Mouse (Mus musculus) C2C12 (cell line): ENCODE measurements at regions not wholly inside any gene's neighbourhood (a gene's known extent, or its start where the extent isn't known, plus 50 kb on each side); places are given as distances from the start of the nearest gene placed in this dataset.

Experiments
- H3K27me3 ChIP-seq: one replicate; pipeline ENCODE4 v1.6.1; 2011; ENCODE audit not compliant: control insufficient read depth, insufficient read depth, insufficient read length
- H3K36me3 ChIP-seq: one replicate; pipeline ENCODE4 v1.6.1; 2011; ENCODE audit not compliant: control insufficient read depth, insufficient read depth
- H3K4me3 ChIP-seq: one replicate; pipeline ENCODE4 v1.5.1; 2011; ENCODE audit warnings: mild to moderate bottlenecking, control low read depth; ENCODE audit not compliant: poor library complexity, insufficient read depth, severe bottlenecking
- H3K79me2 ChIP-seq: one replicate; pipeline ENCODE4 v1.6.1; 2011; ENCODE audit not compliant: control insufficient read depth, insufficient read depth
- H3K79me3 ChIP-seq: one replicate; pipeline ENCODE4 v1.6.1; 2011; ENCODE audit warnings: low read depth, control low read depth
- H3ac ChIP-seq: one replicate; pipeline ENCODE3; 2011; ENCODE audit warnings: low read depth; ENCODE audit not compliant: control insufficient read depth, insufficient read length
- CEBPB ChIP-seq: IDR thresholded peaks from one replicate; pipeline ENCODE4 v1.6.1; 2011; ENCODE audit warnings: low read depth, mild to moderate bottlenecking, control low read depth, moderate library complexity
- CTCF ChIP-seq: IDR thresholded peaks from one replicate; pipeline ENCODE4 v1.5.1; 2011; ENCODE audit not compliant: control insufficient read depth, insufficient read depth, insufficient read length
- FOSL1 ChIP-seq: IDR thresholded peaks from one replicate; pipeline ENCODE4 v1.8.0; 2011; ENCODE audit warnings: mild to moderate bottlenecking, low read length; ENCODE audit not compliant: poor library complexity, insufficient read depth, severe bottlenecking
- MAX ChIP-seq: IDR thresholded peaks from one replicate; pipeline ENCODE4 v1.6.1; 2011; ENCODE audit warnings: mild to moderate bottlenecking, control low read depth
- MYOD1 ChIP-seq: IDR thresholded peaks from one replicate; pipeline ENCODE4 v1.6.1; 2011; ENCODE audit warnings: low read depth; ENCODE audit not compliant: control insufficient read depth, insufficient read length
- MYOG ChIP-seq: IDR thresholded peaks from one replicate; pipeline ENCODE4 v1.6.1; 2011; ENCODE audit not compliant: control insufficient read depth, insufficient read length; ENCODE audit errors: extremely low read depth
- USF1 ChIP-seq: IDR thresholded peaks from one replicate; pipeline ENCODE4 v1.6.1; 2011; ENCODE audit warnings: low read depth, mild to moderate bottlenecking, control low read depth, moderate library complexity

DNA sequence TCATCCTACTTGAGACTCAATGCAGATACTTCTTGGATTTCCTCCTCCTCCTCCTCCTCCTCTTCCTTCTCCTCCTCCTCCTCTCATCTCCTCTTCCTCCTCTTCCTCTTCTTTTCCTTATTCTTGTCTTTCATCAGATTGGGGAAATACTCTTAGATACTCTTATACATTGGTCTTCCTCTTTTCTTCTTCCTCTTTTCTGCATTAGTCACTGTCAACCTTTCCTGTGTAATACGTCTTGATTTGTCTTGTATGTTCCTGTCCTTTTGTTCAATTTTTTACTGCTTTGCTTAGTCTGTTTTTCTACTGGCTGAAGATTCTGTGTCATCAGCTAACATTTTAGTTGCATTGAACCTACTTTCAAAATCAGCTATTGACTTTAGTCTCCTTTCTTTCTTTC, 279.5 kb downstream of the Bcl11a start:
- no peaks in the 10 kb centered on the region for H3K27me3 ChIP-seq
- H3K79me2 ChIP-seq: no peaks in the 10 kb centered on the region
- no peaks in the 10 kb centered on the region for H3K79me3 ChIP-seq
- H3K36me3 ChIP-seq: no peaks in the 10 kb centered on the region
- no peak overlapping the region for H3ac ChIP-seq
- no peak overlapping the region for H3K4me3 ChIP-seq
- TF ChIP-seq USF1 (no peak), MYOD1 (no peak)

DNA sequence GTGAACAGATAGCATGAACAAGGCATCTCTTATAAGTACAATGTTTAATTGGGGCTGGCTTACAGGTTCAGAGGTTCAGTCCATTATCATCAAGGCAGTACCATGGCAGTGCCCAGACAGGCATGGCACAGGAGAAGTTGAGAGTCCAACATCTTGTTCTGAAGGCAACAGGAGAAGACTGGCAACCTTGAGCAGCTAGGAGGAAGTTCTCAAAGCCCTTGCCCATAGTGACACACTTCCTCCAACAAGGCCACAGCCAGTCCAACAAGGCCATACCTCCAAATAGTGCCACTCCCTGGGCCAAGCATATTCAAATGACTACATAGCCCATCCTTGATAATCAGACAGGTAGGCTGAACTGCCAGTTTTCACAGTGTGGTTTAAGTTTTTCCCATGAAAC, 281.2 kb downstream of the Bcl11a start:
- H3K79me3 ChIP-seq: no peaks in the 10 kb centered on the region

DNA sequence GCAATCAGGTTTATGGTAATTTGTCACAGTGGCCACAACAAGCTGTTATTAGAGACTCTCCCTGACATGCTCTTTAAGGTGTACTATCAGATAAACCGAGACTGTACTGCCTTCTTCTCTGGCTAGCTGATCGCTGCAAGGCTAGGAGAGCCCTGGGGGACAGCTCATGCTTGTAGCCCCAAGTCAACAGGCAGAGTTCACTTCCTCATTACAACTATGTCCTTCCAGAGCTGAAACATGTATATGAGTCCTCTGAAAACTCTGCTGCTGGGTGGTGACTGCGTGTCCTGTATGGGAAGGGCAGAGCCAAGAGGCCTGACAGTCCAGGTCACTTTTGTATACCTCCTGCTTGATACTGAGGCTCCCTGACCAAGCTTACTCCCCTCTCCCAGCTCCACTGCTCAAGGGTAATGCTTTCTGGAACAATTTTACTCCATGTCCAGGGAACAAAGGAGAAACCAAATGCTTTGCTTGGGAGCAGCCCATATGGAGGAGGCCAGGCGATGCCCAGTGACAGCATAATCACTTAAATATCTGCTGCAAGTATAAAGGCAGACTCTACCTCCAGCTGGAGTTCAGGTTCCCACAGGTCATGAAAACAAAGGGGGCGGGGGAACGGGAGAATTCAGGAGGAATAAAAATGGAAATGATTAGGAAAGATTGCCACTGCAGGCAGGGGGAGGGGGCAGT, 284.3 kb downstream of the Bcl11a start:
- no peaks in the 10 kb centered on the region for H3K79me2 ChIP-seq
- no peak overlapping the region for H3K4me3 ChIP-seq
- TF ChIP-seq CTCF (no peak), MYOD1 (no peak), MAX (no peak), FOSL1 (no peak), USF1 (no peak)
- H3ac ChIP-seq: no peak overlapping the region
- H3K79me3 ChIP-seq: no peaks in the 10 kb centered on the region
- H3K27me3 ChIP-seq: no peaks in the 10 kb centered on the region
- no peaks in the 10 kb centered on the region for H3K36me3 ChIP-seq

More for the DNA sequence above, 281.2 kb downstream of the Bcl11a start:
- Histone ChIP-seq H3K36me3 (no peaks in the 10 kb centered on the region), H3K27me3 (no peaks in the 10 kb centered on the region), H3K79me2 (no peaks in the 10 kb centered on the region), H3K4me3 (no peak overlapping the region), H3ac (no peak overlapping the region)
- TF ChIP-seq USF1 (no peak), MYOD1 (no peak), MAX (no peak), CEBPB (no peak), CTCF (no peak), FOSL1 (no peak), MYOG (no peak)

DNA sequence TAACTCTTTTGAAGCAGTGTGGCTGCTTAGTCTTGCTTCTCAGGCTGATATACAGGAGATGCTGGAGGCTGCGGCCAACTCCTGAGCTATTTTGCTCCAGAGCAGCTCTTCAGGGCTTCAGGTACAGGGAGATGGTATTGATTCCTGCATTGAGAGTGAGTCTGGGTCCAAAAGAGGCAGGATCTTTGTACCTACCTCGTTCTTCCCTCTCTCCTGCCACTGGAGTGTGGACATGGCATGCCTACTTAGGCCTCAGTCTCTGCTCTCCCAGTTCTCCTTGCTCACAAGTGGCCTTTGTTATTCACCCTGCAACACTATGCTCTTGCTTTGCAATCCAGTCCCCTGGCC, 284.8 kb downstream of the Bcl11a start:
- TF ChIP-seq FOSL1 (no peak), USF1 (no peak), CTCF (no peak), MYOG (no peak), MYOD1 (no peak), CEBPB (no peak), MAX (no peak)

DNA sequence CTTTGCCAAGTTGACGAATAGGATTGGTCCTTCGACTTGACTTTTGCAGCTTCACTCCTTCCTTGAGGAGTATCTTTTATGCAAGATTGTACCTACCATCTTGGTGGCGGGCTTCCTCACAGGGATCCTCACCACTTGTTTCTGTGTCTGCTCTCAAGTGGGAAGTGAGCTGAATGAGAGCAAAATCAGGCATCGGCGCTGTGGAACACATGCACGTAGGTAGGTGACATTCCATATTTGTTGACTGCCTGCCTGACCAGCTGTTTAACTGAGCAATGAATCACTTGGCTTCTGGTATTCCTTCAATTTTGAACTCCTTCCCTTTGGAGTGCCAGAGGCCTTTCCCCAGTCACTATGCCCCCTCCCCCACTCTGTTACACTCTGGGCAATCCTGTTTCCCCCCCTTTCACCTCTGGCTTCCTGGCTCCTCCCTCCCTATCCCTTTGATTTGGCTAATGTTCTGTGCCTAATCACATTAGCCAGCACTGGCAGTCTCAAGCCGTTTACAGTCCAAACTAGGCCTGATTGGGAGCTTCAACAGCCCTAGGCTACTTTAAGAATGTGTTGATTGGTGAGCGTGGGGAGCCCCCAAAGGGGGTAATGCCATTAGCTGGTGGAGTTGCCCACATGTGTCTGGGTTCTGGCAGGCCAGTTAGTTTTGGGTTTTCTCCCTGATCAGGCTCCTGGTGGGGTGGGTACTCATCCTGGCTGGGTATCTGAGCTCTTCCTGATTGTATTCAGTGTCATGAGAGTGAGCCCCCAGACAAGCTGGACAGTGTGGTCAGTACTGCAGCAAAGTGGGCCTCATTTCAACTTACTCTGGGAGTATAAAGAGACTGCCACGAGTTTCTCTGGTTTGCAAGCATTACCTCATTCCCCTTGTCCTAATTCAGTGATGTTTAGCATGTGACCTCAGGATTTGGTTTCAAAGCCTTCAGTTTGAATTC, 285.8 kb downstream of the Bcl11a start:
- Histone ChIP-seq H3K79me2 (no peaks in the 10 kb centered on the region), H3K79me3 (no peaks in the 10 kb centered on the region), H3K27me3 (no peaks in the 10 kb centered on the region), H3ac (no peak overlapping the region), H3K4me3 (no peak overlapping the region), H3K36me3 (no peaks in the 10 kb centered on the region)
- TF ChIP-seq MYOD1 (no peak), USF1 (no peak), CTCF (no peak), MAX (no peak), FOSL1 (no peak), CEBPB (no peak), MYOG (no peak)

More for the DNA sequence above, 284.8 kb downstream of the Bcl11a start:
- no peaks in the 10 kb centered on the region for H3K36me3 ChIP-seq
- no peaks in the 10 kb centered on the region for H3K79me3 ChIP-seq
- no peaks in the 10 kb centered on the region for H3K79me2 ChIP-seq
- no peak overlapping the region for H3ac ChIP-seq
- H3K4me3 ChIP-seq: no peak overlapping the region
- no peaks in the 10 kb centered on the region for H3K27me3 ChIP-seq
